Mouse (Mus musculus): ENCODE measurements at regions not wholly inside any gene's neighbourhood (a gene's known extent, or its start where the extent isn't known, plus 50 kb on each side); places are given as distances from the start of the nearest gene placed in this dataset.
"Not testable (repeated sequence)": the region's sequence is repeated elsewhere in the genome, so short reads cannot be mapped to it uniquely, and the experiment has no call there.

DNA sequence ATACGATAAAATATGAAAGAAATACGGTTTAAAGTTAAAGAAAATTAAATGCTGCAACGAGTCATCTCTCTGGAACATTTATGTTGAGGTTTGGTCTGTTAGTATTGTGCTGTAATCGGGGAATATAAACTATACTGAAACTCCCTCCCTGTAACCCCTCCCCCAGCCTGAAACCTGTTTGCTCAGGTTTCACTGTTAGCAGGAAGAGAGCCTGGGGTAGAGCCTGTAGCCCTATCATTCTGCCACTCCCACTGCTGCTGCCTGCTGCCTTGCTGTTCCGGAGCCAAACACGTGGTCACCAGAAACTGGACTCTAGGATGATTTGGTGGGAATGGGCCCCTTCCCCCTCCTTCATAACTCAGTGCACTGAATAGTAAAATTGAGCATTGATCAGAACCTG is 127.3 kb upstream of the Tram1l1 start:
- DNase-seq = not testable (repeated sequence)

- not testable (repeated sequence) for DNase-seq
Observed at GRCm38 (mm10) chr3:124200226-124200940, 120.3 kb upstream of the Tram1l1 start.

DNA sequence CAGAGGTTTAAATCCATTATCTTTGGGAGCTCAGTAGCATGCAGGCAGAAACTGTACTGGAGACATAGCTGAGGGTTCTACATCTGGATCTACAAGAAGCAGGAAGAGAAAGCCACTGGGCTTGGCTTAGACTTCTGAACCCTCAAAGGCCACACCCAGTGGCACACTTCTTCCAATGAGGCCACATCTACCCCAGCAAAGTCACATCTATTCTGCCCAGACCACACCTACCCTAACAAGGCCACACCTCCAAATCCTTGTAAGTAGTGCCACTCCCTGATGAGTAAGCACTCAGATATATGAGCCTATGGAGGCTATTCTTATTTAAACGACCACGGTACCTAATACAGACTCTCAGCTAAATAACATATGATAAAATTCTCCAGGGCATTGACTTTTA is 103.5 kb upstream of the Tram1l1 start:
- DNase-seq = no peak

- DNase-seq = no peak
Observed at GRCm38 (mm10) chr3:124225982-124226381, 94.7 kb upstream of the Tram1l1 start.

DNA sequence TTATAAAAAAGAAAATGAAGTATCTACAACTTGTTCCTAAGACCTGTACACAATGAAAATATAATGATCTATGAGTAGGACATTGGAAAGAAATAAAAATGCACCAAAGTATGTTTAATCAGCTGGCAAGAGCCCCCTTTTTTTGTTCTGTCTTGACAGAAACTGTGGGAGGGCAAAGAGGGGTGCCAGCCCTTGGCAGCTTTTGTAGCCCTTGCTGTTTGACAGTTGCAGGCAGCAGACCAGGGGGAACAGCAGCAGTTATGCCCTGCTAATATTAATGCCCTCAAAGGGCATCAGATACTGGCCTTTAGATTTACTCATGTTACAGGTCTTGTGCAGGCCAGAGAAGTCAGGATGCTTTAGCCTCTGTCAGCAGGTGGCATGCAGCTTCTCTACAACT is 93.0 kb upstream of the Tram1l1 start:
- no peak for DNase-seq

GRCm38 (mm10) chr3:124240936-124241733 is 79.5 kb upstream of the Tram1l1 start:
- no peak for DNase-seq

DNA sequence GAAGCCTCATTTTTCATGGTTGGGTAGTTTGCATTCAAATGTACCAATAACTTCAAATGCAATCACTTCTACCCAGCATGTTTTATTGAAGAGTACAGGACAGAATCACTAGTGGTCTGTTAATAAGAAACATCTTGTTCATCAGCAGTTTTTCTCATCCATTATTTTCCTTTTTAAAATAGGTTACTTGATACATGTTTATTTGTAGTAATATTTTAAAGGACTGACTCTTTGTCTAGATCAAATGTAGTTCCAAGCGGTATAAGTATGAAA is 79.0 kb upstream of the Tram1l1 start:
- no peak for DNase-seq

DNA sequence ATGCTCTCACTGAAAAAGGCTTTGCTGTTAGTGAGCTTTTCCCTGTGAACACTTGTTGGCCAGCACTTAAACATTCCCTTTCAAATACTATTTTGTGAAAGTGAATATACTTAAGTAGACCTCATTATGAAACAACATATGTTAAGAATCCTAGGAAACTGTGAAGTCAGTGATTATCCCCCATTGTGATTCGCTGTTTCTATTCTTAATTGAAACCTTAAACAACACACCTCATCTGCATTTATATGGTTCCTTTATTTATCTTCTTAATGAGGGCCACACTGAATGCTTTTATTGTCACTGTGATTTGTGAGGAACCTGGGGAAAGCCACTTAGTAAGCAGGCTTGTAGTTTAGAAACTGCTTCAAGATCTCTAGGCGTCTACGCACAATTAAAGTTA is 58.5 kb upstream of the Tram1l1 start:
- DNase-seq = no peak

GRCm38 (mm10) chr3:124266821-124267220 is 53.8 kb upstream of the Tram1l1 start:
- DNase-seq = no peak

- no peak for DNase-seq
Observed at GRCm38 (mm10) chr3:124270506-124270905, 50.1 kb upstream of the Tram1l1 start.
